Mouse (Mus musculus): ENCODE measurements at regions not wholly inside any gene's neighbourhood (a gene's known extent, or its start where the extent isn't known, plus 50 kb on each side); places are given as distances from the start of the nearest gene placed in this dataset.

DNA sequence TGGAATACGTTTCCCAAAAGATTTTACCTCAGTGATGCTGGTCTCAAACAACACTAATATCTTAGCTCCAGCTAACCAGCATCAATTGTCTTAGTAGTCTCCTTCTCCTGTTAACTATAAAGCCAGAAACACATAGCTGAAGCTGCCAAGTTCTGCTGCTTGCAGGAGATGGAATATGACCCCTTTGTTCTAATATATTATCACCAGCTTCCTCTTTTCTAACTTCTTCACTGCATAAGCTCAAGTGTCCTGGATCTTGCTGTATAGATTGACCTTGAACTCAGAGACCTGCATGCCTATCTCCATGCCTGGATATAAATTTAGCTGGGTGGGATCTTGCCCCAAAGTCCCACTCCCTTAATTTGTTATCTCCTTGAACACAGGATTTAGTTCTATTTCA lies 94.8 kb downstream of the Rbm46 start:
- no peak for DNase-seq (ENCODE audit: low spot score in 2 of 2)

DNA sequence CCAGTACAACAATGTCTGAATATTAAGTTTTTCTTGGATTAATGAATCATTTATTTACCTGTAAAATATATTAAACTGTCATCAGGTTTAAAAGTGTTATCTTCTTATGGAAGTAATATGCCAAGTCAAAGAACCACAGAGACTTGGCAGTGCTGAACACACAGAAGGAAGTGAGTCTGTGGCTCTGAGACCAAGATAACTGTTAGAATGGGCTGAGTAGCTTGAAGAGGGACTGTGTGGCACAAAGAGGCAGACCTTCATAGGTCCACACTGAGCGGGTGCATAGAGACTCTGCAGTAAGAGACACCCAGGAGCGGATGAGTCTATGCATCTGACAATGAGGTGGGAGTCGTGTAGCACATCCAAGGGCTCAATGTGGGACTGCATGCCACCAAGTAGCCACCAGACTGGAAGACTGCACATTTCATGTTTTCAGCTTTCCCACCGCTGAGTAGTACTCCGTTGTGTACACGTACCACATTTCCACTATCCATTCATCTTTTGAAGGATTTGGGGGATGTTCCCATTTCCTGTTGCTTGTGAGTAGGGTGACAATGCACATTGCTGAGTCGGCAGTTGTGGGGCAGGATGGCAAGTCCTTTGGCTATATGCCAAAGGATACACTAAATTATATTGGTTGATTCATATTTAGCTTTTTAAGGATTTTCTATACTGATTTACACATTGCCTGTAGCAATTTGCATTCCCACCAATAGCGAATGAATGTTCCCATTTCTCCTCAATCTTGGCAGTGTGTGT lies 105.6 kb downstream of the Rbm46 start:
- DNase-seq (ENCODE audit: low spot score in 2 of 2), result no peak

DNA sequence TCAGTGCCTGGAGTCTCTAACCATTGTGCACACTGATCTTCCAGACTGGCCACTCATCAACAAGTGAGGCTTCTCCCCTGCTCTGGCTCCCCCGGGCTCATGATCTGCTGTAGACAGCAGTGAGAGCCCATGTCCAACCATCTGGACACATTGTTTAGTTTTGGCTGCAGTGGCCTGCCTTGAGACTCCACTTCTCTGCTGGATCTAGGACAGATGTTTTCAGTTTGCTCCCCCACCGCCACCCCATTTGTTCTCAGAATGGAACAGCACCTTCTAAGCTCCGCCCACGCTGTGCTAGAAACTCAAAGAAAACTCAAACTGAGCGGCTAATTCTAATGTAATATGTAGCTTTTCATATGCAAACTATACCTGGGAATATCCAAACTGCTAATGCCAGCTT lies 108.8 kb downstream of the Rbm46 start:
- no peak for DNase-seq (ENCODE audit: low spot score in 2 of 2)

DNA sequence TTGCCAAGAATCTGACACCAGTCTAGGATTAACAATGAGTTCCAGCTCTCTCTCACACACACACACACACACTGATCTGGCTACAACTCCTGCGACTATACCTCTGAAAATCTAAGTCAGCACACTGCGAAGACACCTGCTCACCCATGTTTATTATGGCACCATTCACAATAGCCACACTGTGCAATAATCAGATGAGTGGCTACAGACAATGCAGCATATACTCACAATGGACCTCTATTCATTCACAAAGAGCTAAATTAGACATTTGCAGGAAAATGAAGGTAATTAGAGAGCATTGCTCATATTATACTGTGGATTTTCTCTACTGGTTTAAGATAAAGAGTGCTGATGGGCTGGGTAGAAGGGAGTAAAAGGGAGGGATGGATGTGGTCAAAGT lies 116.3 kb downstream of the Rbm46 start:
- DNase-seq (ENCODE audit: low spot score in 2 of 2), result no peak

DNA sequence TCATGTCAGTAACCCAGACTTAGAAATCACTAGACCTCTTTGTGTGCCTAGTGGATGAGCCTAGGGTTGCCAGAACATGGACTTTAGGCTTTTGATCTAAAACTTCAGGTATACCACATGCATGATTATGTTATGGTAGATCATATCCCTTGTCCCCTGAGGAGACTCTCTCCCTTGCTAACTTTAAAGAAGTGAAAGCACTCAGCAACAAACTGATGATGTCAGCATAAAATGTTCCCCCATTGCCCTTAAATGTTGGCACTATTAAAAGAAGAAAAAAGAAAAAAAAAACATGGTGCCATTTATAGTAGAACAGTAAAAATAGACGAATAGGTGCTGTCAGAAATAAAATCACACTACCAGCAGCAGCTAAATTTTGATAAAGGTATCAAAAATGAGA lies 117.3 kb downstream of the Rbm46 start:
- no peak for DNase-seq (ENCODE audit: low spot score in 2 of 2)

DNA sequence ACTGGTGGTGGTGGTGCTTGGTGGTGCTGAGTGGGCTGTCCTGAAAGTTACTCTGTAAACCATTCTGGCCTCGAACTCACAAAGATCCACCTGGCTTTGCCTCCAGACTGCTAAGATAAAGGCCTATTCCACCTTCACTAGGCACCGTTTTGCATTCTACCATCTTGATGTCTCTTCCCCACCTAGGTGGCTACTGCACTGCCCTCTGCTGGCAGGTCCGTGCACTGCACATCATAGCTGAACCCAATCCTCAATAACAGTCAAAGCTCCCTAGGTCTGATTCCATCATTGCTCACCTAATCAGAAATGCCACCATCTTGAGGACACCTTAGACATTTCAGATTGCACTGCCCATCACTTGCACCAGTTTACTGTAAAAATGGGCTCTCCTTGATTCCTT lies 150.7 kb downstream of the Rbm46 start:
- DNase-seq (ENCODE audit: low spot score in 2 of 2), result peak; percentile 69 to 71

DNA sequence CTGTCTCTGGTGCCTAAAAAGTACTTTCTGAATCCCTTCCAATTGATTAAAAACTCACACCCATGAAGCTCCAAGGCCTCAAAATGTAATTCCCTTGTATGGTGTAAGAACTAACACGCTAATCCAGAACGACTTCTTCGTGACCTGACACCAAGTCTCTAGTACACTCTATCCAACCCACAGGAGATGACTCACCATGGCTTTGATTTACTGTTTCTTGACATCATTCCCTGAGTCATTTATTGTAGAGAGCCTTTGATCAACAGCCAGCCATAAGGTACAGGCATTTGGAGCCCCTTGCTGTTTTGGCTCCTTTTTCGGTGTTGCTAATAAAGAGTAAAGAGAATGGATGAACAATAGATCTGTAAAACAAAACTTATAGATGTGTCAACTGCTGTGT lies 159.7 kb upstream of the Npy2r start:
- DNase-seq (ENCODE audit: low spot score in 2 of 2), result no peak

DNA sequence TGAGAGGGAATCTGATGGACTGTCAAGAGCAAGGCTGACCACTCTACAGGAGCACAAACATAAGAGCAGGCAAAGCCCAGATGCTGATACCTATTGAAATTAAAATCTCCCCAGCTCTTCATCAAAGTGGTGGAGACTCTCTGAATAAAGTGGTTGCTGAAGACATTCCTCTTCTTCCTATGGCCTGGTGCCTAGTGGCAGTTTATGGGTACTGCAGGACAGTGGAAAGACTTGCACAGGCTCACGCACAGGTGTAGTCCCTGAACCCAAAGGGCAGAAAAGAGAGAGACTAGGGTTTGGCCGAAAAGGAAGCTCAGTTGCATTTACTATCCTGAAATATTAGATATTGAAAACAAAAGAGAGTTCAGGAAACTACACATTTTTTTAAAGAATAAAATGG lies 144.2 kb upstream of the Npy2r start:
- DNase-seq (ENCODE audit: low spot score in 2 of 2), result no peak

DNA sequence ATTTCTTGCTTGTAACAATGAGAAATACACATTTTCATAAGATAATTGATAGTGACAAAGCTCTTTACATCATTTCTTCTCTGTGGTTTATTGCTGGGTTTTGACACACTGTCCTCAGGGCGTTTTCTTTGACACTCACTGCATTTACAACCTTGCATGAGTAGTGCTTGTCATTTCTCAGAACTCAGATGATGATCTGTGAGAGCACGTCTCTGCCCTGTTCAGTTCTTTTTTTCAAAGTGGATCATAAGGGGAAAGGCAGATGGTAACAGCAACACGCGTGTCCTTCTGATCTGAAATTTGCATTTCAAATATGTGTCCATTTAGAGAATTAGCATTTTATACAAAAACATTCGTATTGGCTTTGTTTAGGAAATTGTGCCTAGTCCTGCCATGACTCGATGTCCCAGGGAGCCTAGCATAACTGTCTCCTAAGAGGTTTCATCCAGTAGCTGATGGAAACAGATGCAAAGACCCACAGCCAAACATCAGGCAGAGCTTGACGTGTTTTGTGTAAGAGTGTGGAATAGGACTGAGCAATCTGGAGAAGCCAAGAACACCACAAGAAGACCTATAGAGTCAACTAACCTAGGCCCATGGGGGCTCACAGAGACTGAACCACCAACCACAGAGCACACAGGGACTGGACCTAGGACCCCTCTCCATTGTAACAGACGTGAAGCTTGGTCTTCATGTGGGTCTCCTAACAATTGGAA lies 108.4 kb upstream of the Npy2r start:
- DNase-seq (ENCODE audit: low spot score in 2 of 2), result no peak

DNA sequence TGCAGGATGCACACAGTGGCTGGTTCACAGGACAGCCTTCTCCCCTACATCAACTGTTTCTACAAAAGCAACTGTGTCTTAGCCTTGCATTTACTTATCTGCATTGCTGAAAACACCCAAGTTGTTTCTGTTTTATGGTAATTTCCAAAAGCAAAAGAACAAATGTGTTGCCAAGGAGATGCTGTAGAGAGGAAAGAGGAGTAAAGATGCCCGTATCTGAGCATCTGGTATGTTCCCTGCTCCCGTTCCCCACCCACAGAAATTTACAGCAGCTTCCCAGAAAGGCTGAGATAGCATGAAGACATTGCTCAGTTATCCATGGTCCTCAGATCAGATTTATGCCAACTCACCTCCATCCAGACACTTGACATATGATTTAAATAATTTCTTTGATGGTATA lies 104.5 kb upstream of the Npy2r start:
- no peak for DNase-seq (ENCODE audit: low spot score in 2 of 2)

DNA sequence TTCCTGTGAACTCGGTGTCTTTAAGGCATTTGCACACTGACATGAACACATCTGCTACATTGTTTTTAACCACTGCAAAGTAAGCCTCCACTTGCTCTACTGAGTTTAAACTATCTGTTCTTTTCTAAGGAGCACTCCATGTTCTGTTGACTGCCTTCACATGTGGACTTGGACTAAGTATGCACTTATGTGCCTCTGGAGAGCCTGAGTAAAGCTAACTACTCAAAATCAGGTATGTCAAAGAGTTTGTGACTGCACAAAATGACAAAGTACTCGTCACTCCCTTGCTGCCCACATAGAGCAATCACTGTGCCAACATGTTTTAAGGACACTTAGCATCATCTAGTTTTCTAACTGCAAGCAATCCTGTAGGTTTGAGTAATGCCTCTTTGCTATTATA lies 92.2 kb upstream of the Npy2r start:
- no peak for DNase-seq (ENCODE audit: low spot score in 2 of 2)

DNA sequence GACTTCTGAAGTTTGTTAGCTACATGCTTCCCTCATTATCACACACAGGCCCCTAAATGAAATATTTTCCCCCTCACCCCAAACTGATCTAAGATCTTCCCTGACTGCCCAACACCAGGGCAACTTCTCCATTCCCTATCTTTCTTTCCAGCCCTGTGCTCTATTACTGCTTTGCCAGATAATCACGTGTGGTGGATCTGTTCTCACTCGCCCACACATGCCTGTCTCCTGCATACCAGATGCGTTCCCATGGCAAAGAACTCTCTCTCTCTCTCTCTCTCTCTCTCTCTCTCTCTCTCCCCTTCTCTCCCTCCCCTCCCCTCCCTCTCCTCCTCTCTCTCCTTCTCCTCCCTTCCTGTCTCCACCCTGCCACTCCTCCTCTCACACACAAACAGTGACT lies 88.8 kb upstream of the Npy2r start:
- peak; percentile 13 to 35 for DNase-seq (ENCODE audit: low spot score in 2 of 2)

DNA sequence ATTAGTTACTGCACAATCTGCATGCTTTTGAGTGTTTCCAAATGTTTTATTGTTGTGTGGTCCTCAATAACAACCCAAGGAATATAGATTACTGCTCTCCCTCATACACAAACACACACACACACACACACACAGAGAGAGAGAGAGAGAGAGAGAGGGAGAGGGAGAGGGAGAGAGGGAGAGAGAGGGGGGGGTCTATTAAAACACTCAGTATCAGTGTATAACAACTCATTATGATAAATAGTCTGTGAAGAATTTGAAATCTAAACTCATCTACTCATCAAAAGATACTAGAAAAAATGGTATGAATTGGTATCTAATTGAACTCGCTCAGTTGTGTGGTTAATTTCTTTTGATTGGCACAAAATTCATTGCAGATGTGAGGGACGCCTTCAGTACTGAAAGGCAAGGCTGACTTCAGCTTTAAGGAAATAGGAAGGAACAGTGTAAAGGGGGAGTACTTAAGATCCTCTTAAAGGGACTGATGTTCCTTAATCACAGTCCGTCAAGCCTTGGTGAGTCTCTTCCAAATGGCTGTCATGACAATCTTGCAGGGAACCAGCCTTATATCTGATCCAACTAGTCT lies 72.6 kb upstream of the Npy2r start:
- no peak for DNase-seq (ENCODE audit: low spot score in 2 of 2)

DNA sequence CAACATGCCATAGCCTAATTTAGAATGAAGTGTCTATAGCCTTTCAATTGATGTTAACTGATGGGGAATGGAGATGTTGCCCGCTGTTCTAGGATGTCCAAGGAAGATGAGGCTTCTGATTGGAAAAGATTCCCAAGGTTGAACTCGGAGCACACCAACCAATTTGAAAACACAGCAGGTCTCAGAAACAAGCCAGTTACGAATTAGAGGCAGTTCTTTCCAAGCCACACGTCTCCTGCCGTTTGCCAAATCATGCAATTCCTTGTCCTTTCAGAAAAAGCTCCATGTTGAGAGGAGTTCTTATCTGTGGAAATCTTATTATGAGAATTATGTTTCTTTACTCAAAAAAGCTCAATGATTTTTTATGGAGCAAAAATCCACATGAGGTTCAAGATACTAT lies 71.5 kb upstream of the Npy2r start:
- no peak for DNase-seq (ENCODE audit: low spot score in 2 of 2)

DNA sequence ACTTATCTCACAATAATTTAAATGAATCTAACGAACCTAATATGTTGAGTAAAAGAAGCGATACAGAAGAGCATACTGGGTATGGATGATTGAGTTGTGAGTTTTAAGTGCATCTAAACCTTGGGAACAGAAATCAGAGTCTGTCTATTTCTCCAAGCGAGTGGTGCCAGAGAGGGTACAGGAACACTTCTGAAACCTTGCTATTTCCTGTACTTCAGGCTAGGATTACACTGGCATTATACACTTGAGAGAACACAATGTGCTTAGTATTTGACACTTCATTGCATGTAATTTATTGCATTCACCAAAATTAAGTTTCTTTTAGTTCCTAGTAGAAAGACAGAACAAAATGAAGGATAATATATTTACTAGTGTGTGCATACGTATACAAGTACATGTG lies 54.0 kb upstream of the Npy2r start:
- no peak for DNase-seq (ENCODE audit: low spot score in 2 of 2)

DNA sequence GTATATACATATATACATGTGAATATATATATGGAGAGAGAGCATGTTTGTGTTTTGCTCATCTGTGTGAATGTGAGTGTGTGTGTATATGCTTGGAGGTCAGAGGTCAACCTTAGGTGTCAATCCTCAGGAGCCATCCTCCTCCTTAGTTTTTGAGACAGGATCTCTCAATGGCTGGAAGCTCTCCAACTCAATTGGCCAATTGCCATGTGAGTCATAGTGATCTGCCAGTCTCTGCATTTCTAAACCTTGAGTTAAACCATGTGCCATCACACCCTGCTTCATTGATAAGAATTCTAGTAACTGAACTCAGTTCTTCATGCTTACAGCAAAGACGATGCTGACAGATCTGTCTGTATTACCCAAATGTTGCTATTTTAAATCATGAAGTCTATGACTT lies 50.8 kb upstream of the Npy2r start:
- DNase-seq (ENCODE audit: low spot score in 2 of 2), result peak in 1 of 2 experiments; percentile 16
